Mouse (Mus musculus) small intestine, adult 2 months (tissue): ENCODE results near the gene Slc47a1.

Source experiments
- CTCF ChIP-seq: fragments of 200-500 bp; IDR thresholded peaks from 2 replicates; pipeline ENCODE4 v1.5.1; 2012; ENCODE audit warnings: low read depth, mild to moderate bottlenecking, control low read depth, inconsistent platforms, low read length, moderate library complexity, mixed read lengths; ENCODE audit not compliant: insufficient replicate concordance, insufficient read length; ENCODE audit errors: extremely low read depth
- POLR2A ChIP-seq: fragments of 200-500 bp; IDR thresholded peaks from 2 replicates; pipeline ENCODE4 v1.6.1; 2012; ENCODE audit warnings: low read depth, mild to moderate bottlenecking, control low read depth, inconsistent platforms, low read length, moderate library complexity

DNA sequence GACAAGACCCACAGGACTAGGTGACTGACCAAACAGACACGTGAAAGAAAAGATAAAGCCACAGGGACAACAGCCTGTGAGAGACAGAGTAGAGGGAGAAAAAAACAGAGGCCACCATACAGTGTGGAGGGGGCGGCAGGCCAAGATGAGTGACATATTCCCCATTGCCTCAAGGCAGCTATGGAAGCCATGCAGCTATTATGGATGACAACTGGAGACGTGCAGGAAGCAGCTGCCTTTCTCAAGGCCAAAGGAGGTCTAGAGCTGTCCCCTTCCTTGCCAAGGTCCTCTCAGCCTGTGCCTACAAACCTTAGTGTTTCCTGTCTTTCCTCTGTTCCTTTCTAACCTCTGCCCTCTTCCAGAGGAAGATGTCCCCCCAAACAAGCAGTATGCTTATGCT is 12.2 kb downstream of the Slc47a1 start:
- no peak for TF ChIP-seq CTCF
- no peak for TF ChIP-seq POLR2A
